Mouse (Mus musculus): ENCODE measurements around the gene AC124502.3. TPM values are rescaled to one million over a fixed set of nuclear protein-coding genes. Genes with fewer than 3 reads are reported as not detected.
A peak's percentile ranks its signal among the peaks of the same experiment; 100 is the strongest.
"Not testable (repeated sequence)": the region's sequence is repeated elsewhere in the genome, so short reads cannot be mapped to it uniquely, and the experiment has no call there.

The AC124502.3 gene
- polyA plus RNA-seq (2015; fragmentation: Nextera tagmentation; extraction: Ambion mirVana), result 0.94 and 1.3 TPM in 2 replicates

GRCm38 (mm10) chr19:5038709-5039156 lies at the start of gene AC124502.3, which contains the start of gene B4gat1:
Gene AC124502.3, plus strand, starts transcription at chr19:5038891.
Gene B4gat1, plus strand, starts transcription at chr19:5038826.
- peak; percentile 91 for DNase-seq (ENCODE audit: low spot score)

- peak; percentile 90 for DNase-seq (ENCODE audit: low spot score)
Observed at GRCm38 (mm10) chr19:4989013-4989412, 49.7 kb upstream of the AC124502.3 start.

GRCm38 (mm10) chr19:4989434-4990255 lies 49.0 kb upstream of the AC124502.3 start:
- no peak for DNase-seq (ENCODE audit: low spot score)

GRCm38 (mm10) chr19:4990256-4990625 lies 48.5 kb upstream of the AC124502.3 start, which contains the start of gene Npas4:
Gene Npas4, minus strand, starts transcription at chr19:4990316.
- DNase-seq (ENCODE audit: low spot score), result no peak

GRCm38 (mm10) chr19:4990716-4991115 lies 48.0 kb upstream of the AC124502.3 start:
- DNase-seq (ENCODE audit: low spot score), result no peak

GRCm38 (mm10) chr19:4992371-4992770 lies 46.3 kb upstream of the AC124502.3 start:
- no peak for DNase-seq (ENCODE audit: low spot score)

- DNase-seq (ENCODE audit: low spot score), result no peak
Observed at GRCm38 (mm10) chr19:4992904-4993303, 45.8 kb upstream of the AC124502.3 start.

GRCm38 (mm10) chr19:4994043-4994442 lies 44.6 kb upstream of the AC124502.3 start:
- DNase-seq (ENCODE audit: low spot score), result no peak

GRCm38 (mm10) chr19:4999445-5000140 lies 39.1 kb upstream of the AC124502.3 start:
- no peak for DNase-seq (ENCODE audit: low spot score)

- DNase-seq (ENCODE audit: low spot score), result peak; percentile 92
Observed at GRCm38 (mm10) chr19:5001666-5002406, 36.9 kb upstream of the AC124502.3 start.

GRCm38 (mm10) chr19:5003644-5004043 lies 35.0 kb upstream of the AC124502.3 start:
- DNase-seq (ENCODE audit: low spot score), result not testable (repeated sequence)

- no peak for DNase-seq (ENCODE audit: low spot score)
Observed at GRCm38 (mm10) chr19:5004925-5005324, 33.8 kb upstream of the AC124502.3 start.

- no peak for DNase-seq (ENCODE audit: low spot score)
Observed at GRCm38 (mm10) chr19:5013138-5013537, 25.6 kb upstream of the AC124502.3 start.

GRCm38 (mm10) chr19:5014961-5015398 lies 23.7 kb upstream of the AC124502.3 start:
- peak; percentile 63 for DNase-seq (ENCODE audit: low spot score)

GRCm38 (mm10) chr19:5016221-5016742 lies 22.4 kb upstream of the AC124502.3 start:
- no peak for DNase-seq (ENCODE audit: low spot score)

GRCm38 (mm10) chr19:5016782-5017181 lies 21.9 kb upstream of the AC124502.3 start:
- DNase-seq (ENCODE audit: low spot score), result peak; percentile 66

- DNase-seq (ENCODE audit: low spot score), result no peak
Observed at GRCm38 (mm10) chr19:5017611-5018010, 21.1 kb upstream of the AC124502.3 start.

- no peak for DNase-seq (ENCODE audit: low spot score)
Observed at GRCm38 (mm10) chr19:5018191-5018590, 20.5 kb upstream of the AC124502.3 start.

GRCm38 (mm10) chr19:5021416-5021815 lies 17.3 kb upstream of the AC124502.3 start:
- DNase-seq (ENCODE audit: low spot score), result no peak

GRCm38 (mm10) chr19:5023621-5024479 lies 14.8 kb upstream of the AC124502.3 start, which contains the start of gene Slc29a2:
Gene Slc29a2, plus strand, starts transcription at chr19:5023860.
- peak; percentile 78 for DNase-seq (ENCODE audit: low spot score)

Data from thymus, postnatal 0 days (tissue).